Comparison of ENCODE assay signal across 8 mouse cellular contexts in genomic region chr5:142463461-142464454, GRCm38 (mm10). TPM values are rescaled to one million over a fixed set of nuclear protein-coding genes. Genes with fewer than 3 reads are reported as not detected.
DNase-seq lines count a peak whose midpoint lies in the region; ATAC-seq lines count a peak whose summit lies in the region.

Gene Ap5z1 (plus strand): TSS chr5:142463944.

- H3K27ac ChIP-seq in hindbrain, embryonic 14.5 days, result peak within 1 kb of the TSS; percentile 91

- peak; percentile 99 for DNase-seq in R1 (ENCODE audit: low read depth, low spot score)
- DNase-seq in cerebellum, postnatal 25 days, result peak; percentile 93 to 97
- peak; percentile 69 to 78 for DNase-seq in frontal cortex, postnatal 25 days (ENCODE audit: low spot score in 2 of 2)
- peak; percentile 94 for DNase-seq in hindbrain, embryonic 14.5 days (ENCODE audit: low spot score)
- DNase-seq in left cerebral cortex, adult 11 months (ENCODE audit: low spot score), result peak; percentile 87
- peak; percentile 95 to 98 for DNase-seq in lung, postnatal 4 days
- DNase-seq in retina, postnatal 7 days (ENCODE audit: low read depth, low spot score), result peak; percentile 87
- DNase-seq in urinary bladder, adult 2 months (ENCODE audit: low spot score), result peak; percentile 76

- 2% methylated on average over 59 of the region's 60 CpGs for WGBS in hindbrain, embryonic 14.5 days

- H3K4me1 ChIP-seq in hindbrain, embryonic 14.5 days (replicated peaks; ENCODE audit: control insufficient read depth, insufficient read depth, low read length), result peaks cover 12% of the 10 kb centered on the region

- no peaks in the 10 kb centered on the region for H3K27me3 ChIP-seq in hindbrain, embryonic 14.5 days (ENCODE audit: control insufficient read depth, insufficient read depth, low read length)

- H3K4me3 ChIP-seq in hindbrain, embryonic 14.5 days (replicated peaks; ENCODE audit: low read length), result peak within 1 kb of the TSS; percentile 66

- H3K9ac ChIP-seq in hindbrain, embryonic 14.5 days, result peak within 1 kb of the TSS; percentile 66

- peaks cover 31% of the 10 kb centered on the region for H3K36me3 ChIP-seq in hindbrain, embryonic 14.5 days (replicated peaks; ENCODE audit: control insufficient read depth, insufficient read depth)

- H3K9me3 ChIP-seq in hindbrain, embryonic 14.5 days (ENCODE audit: control insufficient read depth, low read length), result no peaks in the 10 kb centered on the region

- peak; percentile 92 for ATAC-seq in hindbrain, embryonic 14.5 days (ENCODE audit: low FRiP score)

- H3K4me2 ChIP-seq in hindbrain, embryonic 14.5 days (replicated peaks), result peak within 1 kb of the TSS; percentile 92

RNA-seq across cellular contexts. Expression of gene Ap5z1, which starts in this region (rescaled TPM):
- 12.6 and 12.9 TPM in 2 replicates for polyA plus RNA-seq in hindbrain, embryonic 14.5 days (2014; fragmentation: Nextera tagmentation; extraction: Ambion mirVana)
- polyA plus RNA-seq in urinary bladder, adult 2 months (2012; rRNA removed), result 17.1 and 18.6 TPM in 2 replicates

Comparison
In these comparisons a context has a peak if more than half of its experiments do, and no peak if none do; other contexts are left out.
1. Peak in every context shown above with its lines: DNase-seq, ATAC-seq, H3K4me3 ChIP-seq and H3K27ac ChIP-seq.